Mouse (Mus musculus): Measurements from ENCODE around the gene Slc35f1.

DNA sequence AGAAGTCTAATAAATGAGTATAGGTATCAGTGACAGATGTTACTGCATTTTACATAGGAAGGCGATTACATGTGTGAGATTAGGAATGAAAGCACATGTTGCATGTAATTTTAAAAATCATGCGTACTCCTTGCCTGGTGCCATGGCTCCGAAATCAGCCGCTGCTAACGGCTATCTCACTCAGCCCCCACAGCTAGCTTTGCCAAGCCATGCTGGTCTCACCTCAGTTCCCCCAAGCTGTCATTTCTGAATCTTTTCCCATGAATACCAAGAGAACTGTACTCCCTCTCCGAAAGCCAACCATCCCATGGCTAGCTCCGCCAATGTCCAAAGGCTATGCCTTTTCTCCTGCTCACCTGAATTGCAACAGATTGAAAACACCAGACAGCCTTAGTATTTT lies 310.8 kb downstream of the Slc35f1 start:
- no peak for TF ChIP-seq CTCF (IDR thresholded peaks at IDR 0.05; ENCODE audit: control insufficient read depth, insufficient read depth, insufficient read length)
- TF ChIP-seq MAX (IDR thresholded peaks at IDR 0.05): no peak
